Mouse (Mus musculus) stomach, postnatal 0 days (tissue): Measurements from ENCODE around the gene Syt14.

Experiments used
- CTCF ChIP-seq: IDR thresholded peaks from 2 replicates; pipeline ENCODE4 v1.5.1; 2016; ENCODE audit warnings: antibody characterized with exemption, low read depth, mild to moderate bottlenecking, moderate library complexity
- EP300 ChIP-seq: optimal IDR thresholded peaks from 2 replicates; pipeline ENCODE3; 2016; ENCODE audit warnings: antibody characterized with exemption

DNA sequence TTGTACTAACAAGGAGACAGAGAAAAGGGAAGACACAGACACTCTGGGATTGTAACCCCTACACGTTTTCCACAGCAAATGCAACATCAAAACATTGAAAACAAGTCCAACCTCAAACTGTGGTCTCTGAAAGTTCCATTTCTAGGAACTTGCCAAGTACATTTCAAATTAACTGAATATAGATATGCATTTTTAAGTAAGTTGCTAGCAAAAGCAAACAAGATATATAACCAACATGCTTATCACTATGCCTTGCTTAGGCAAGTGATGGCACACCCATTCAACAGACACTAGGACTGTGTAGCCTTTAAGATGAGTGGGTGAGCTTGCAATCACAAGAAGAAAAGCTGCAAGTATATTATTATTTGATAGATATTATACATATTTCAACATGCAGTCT is 54.5 kb downstream of the Syt14 start:
- TF ChIP-seq CTCF (no peak), EP300 (no peak)
